ENCODE assay signal across 8 mouse cellular contexts in the genomic region with DNA sequence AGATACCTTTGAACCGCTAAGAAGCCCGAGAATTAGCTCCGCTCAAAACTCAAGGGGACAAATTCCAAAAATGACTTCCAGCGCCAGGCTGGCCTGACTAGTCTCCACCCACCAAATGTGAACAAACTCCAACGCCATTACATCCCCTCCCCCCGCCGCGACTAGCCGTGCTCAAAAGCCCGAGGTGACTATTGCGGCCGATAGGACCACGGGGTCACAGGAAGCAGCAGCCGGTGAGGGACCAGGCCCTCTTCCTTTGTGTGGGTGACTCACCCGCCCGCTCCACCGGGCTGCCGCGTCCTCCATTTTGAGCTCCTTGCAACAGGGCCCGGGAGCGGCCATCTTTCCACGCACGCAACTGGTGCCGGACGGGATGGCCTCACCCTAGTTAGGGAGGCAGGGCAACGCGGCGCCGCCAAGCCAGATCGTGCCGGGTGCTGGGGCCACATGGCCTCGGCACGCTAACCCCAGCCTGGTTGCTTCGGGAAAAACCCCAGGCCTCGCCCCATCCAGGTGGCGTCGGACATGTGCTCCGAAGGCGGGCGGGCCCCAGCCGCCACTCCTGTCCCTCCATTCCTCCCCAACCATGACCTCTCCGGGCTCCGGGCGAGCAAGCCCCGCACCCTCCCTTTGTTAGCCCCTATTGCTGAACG. TPM values are rescaled to one million over a fixed set of nuclear protein-coding genes. Genes with fewer than 3 reads are reported as not detected.
DNase-seq lines count a peak whose midpoint lies in the region; ATAC-seq and TF ChIP-seq lines count a peak whose summit lies in the region.

No protein-coding gene starts in this region.

- no peaks in the 10 kb centered on the region for H3K27me3 ChIP-seq in erythroblast, embryonic 14.5 days (ENCODE audit: control insufficient read depth)
- no peaks in the 10 kb centered on the region for H3K27me3 ChIP-seq in heart, embryonic 13.5 days (replicated peaks)
- no peaks in the 10 kb centered on the region for H3K27me3 ChIP-seq in liver, embryonic 14.5 days (ENCODE audit: control insufficient read depth, insufficient read depth, low read length)
- H3K27me3 ChIP-seq in stomach, embryonic 15.5 days (replicated peaks), result no peaks in the 10 kb centered on the region

- H3K9ac ChIP-seq in heart, embryonic 13.5 days, result peak overlapping the region; percentile 100
- H3K9ac ChIP-seq in liver, embryonic 14.5 days (replicated peaks), result peak overlapping the region; percentile 98
- peak overlapping the region; percentile 97 for H3K9ac ChIP-seq in stomach, embryonic 15.5 days

- peak; percentile 76 for DNase-seq in A20 (ENCODE audit: low read depth, low spot score)
- DNase-seq in kidney, postnatal 10 days, result peak; percentile 85
- peak in 1 of 3 experiments; percentile 68 for DNase-seq in liver, embryonic 14.5 days (ENCODE audit: low read depth in 3 of 3, low spot score in 3 of 3)
- DNase-seq in neural tube, embryonic 10.5 days (ENCODE audit: extremely low spot score, low spot score), result peak; percentile 75

- TF ChIP-seq CTCF in bone marrow macrophage, adult 2 months (IDR thresholded peaks at IDR 0.05; ENCODE audit: low read depth, low read length), result no peak
- no peak for TF ChIP-seq CTCF in liver, embryonic 14.5 days (IDR thresholded peaks at IDR 0.05; ENCODE audit: low read depth)

- peak overlapping the region; percentile 99 for H3K4me3 ChIP-seq in bone marrow macrophage, adult 2 months (ENCODE audit: insufficient read depth, low read length)
- peak overlapping the region; percentile 87 for H3K4me3 ChIP-seq in erythroblast, embryonic 14.5 days (replicated peaks)
- peak overlapping the region; percentile 100 for H3K4me3 ChIP-seq in heart, embryonic 13.5 days
- peak overlapping the region; percentile 79 to 92 for H3K4me3 ChIP-seq in liver, embryonic 14.5 days (ENCODE audit: insufficient read depth in 1 of 2, low read depth in 2 of 2, low read length in 2 of 2)
- peak overlapping the region; percentile 84 for H3K4me3 ChIP-seq in stomach, embryonic 15.5 days (replicated peaks)

- ATAC-seq in heart, embryonic 13.5 days (ENCODE audit: extremely low read depth, insufficient number of reproducible peaks, low FRiP score, low TSS enrichment), result peak; percentile 44
- peak; percentile 27 for ATAC-seq in liver, embryonic 14.5 days (ENCODE audit: insufficient read depth)
- ATAC-seq in stomach, embryonic 15.5 days (ENCODE audit: insufficient read depth, low FRiP score, low read depth), result peak; percentile 14; the same call in 1 of the 2 replicates

- peak overlapping the region; percentile 97 for H3K27ac ChIP-seq in bone marrow macrophage, adult 2 months (ENCODE audit: insufficient read depth, low read depth, low read length)
- H3K27ac ChIP-seq in heart, embryonic 13.5 days (replicated peaks), result peak overlapping the region; percentile 100
- H3K27ac ChIP-seq in liver, embryonic 14.5 days, result peak overlapping the region; percentile 75
- H3K27ac ChIP-seq in stomach, embryonic 15.5 days, result peak overlapping the region; percentile 98

- no peak for TF ChIP-seq EP300 in liver, embryonic 14.5 days (IDR thresholded peaks at IDR 0.05; ENCODE audit: low read depth)

- H3K4me2 ChIP-seq in heart, embryonic 13.5 days, result peak overlapping the region; percentile 78
- peak overlapping the region; percentile 88 for H3K4me2 ChIP-seq in liver, embryonic 14.5 days (ENCODE audit: low read depth)
- peak overlapping the region; percentile 53 for H3K4me2 ChIP-seq in stomach, embryonic 15.5 days

- WGBS in heart, embryonic 13.5 days, result under 1% methylated on average over 46 of the region's 46 CpGs
- 0% methylated on average over 46 of the region's 46 CpGs for WGBS in liver, embryonic 14.5 days (ENCODE audit: insufficient replicate concordance)
- WGBS in stomach, embryonic 15.5 days, result under 1% methylated on average over 46 of the region's 46 CpGs

- H3K9me3 ChIP-seq in erythroblast, embryonic 14.5 days (ENCODE audit: control insufficient read depth, low read length), result no peaks in the 10 kb centered on the region
- H3K9me3 ChIP-seq in heart, embryonic 13.5 days, result no peaks in the 10 kb centered on the region
- H3K9me3 ChIP-seq in liver, embryonic 14.5 days (ENCODE audit: control insufficient read depth, low read length), result no peaks in the 10 kb centered on the region
- H3K9me3 ChIP-seq in stomach, embryonic 15.5 days, result no peaks in the 10 kb centered on the region

- peaks cover 3% of the 10 kb centered on the region; the same call in 1 of the 2 replicates for H3K4me1 ChIP-seq in bone marrow macrophage, adult 2 months (ENCODE audit: control insufficient read depth, insufficient read depth, low read length)
- H3K4me1 ChIP-seq in erythroblast, embryonic 14.5 days (ENCODE audit: control insufficient read depth), result peaks cover 41% of the 10 kb centered on the region
- H3K4me1 ChIP-seq in heart, embryonic 13.5 days, result peaks cover 35% of the 10 kb centered on the region
- H3K4me1 ChIP-seq in liver, embryonic 14.5 days (replicated peaks; ENCODE audit: control insufficient read depth in 2 of 2, insufficient read depth in 2 of 2, low read length in 1 of 2), result peaks cover 5 to 7% of the 10 kb centered on the region in 2 experiments; a peak in 3 of 4 replicates
- H3K4me1 ChIP-seq in stomach, embryonic 15.5 days, result peaks cover 3% of the 10 kb centered on the region; the same call in 1 of the 2 replicates

- peaks cover 49% of the 10 kb centered on the region for H3K36me3 ChIP-seq in erythroblast, embryonic 14.5 days (ENCODE audit: control insufficient read depth)
- H3K36me3 ChIP-seq in heart, embryonic 13.5 days, result peaks cover 44% of the 10 kb centered on the region
- peaks cover 44% of the 10 kb centered on the region for H3K36me3 ChIP-seq in liver, embryonic 14.5 days (replicated peaks; ENCODE audit: control insufficient read depth, insufficient read depth, low read depth)
- peaks cover 24% of the 10 kb centered on the region for H3K36me3 ChIP-seq in stomach, embryonic 15.5 days

- TF ChIP-seq POLR2A in bone marrow macrophage, adult 2 months (IDR thresholded peaks at IDR 0.05; ENCODE audit: borderline replicate concordance, low read depth, low read length), result no peak

RNA-seq across cellular contexts. Expression of gene Eef1a1, which starts 8.1 kb away (rescaled TPM):
- polyA plus RNA-seq in bone marrow macrophage, adult 2 months (2012; ENCODE audit: insufficient read depth, insufficient read length, missing spikeins), result 5,836 and 6,850 TPM in 2 replicates
- 47.9 and 54.8 TPM in 2 replicates for polyA plus RNA-seq in erythroblast, embryonic 14.5 days (2012)
- 3,078 and 3,363 TPM in 2 replicates for polyA plus RNA-seq in heart, embryonic 13.5 days (2015; fragmentation: Nextera tagmentation; extraction: Ambion mirVana)
- polyA plus RNA-seq in liver, embryonic 14.5 days (2012; rRNA removed), result 2,579 and 4,315 TPM in 2 replicates
- 2,316 and 2,621 TPM in 2 replicates for polyA plus RNA-seq in liver, embryonic 14.5 days (2014; fragmentation: Nextera tagmentation; extraction: Ambion mirVana)
- polyA plus RNA-seq in stomach, embryonic 15.5 days (2015; fragmentation: Nextera tagmentation; extraction: Ambion mirVana), result 4,240 and 4,503 TPM in 2 replicates

RNA-seq across cellular contexts. Expression of gene Gm17324, which starts 32.2 kb away (rescaled TPM):
- polyA plus RNA-seq in bone marrow macrophage, adult 2 months (2012; ENCODE audit: insufficient read depth, insufficient read length, missing spikeins), result not detected in 2 replicates
- 0.15 and 0.23 TPM in 2 replicates for polyA plus RNA-seq in erythroblast, embryonic 14.5 days (2012)
- 0.51 and 0.71 TPM in 2 replicates for polyA plus RNA-seq in heart, embryonic 13.5 days (2015; fragmentation: Nextera tagmentation; extraction: Ambion mirVana)
- polyA plus RNA-seq in liver, embryonic 14.5 days (2012; rRNA removed), result 0.15 TPM in 2 replicates
- 0.55 and 0.63 TPM in 2 replicates for polyA plus RNA-seq in liver, embryonic 14.5 days (2014; fragmentation: Nextera tagmentation; extraction: Ambion mirVana)
- polyA plus RNA-seq in stomach, embryonic 15.5 days (2015; fragmentation: Nextera tagmentation; extraction: Ambion mirVana), result 1.2 and 1.3 TPM in 2 replicates

RNA-seq across cellular contexts. Expression of gene Mto1, which starts 32.8 kb away (rescaled TPM):
- 15.3 and 20.6 TPM in 2 replicates for polyA plus RNA-seq in bone marrow macrophage, adult 2 months (2012; ENCODE audit: insufficient read depth, insufficient read length, missing spikeins)
- polyA plus RNA-seq in erythroblast, embryonic 14.5 days (2012), result 0.94 and 1.1 TPM in 2 replicates
- 26.4 and 29.5 TPM in 2 replicates for polyA plus RNA-seq in heart, embryonic 13.5 days (2015; fragmentation: Nextera tagmentation; extraction: Ambion mirVana)
- 11.5 and 14.0 TPM in 2 replicates for polyA plus RNA-seq in liver, embryonic 14.5 days (2012; rRNA removed)
- 17.7 and 20.4 TPM in 2 replicates for polyA plus RNA-seq in liver, embryonic 14.5 days (2014; fragmentation: Nextera tagmentation; extraction: Ambion mirVana)
- 25.6 and 26.1 TPM in 2 replicates for polyA plus RNA-seq in stomach, embryonic 15.5 days (2015; fragmentation: Nextera tagmentation; extraction: Ambion mirVana)

RNA-seq across cellular contexts. Expression of gene Cgas, which starts 37.8 kb away (rescaled TPM):
- 8.0 and 9.9 TPM in 2 replicates for polyA plus RNA-seq in bone marrow macrophage, adult 2 months (2012; ENCODE audit: insufficient read depth, insufficient read length, missing spikeins)
- polyA plus RNA-seq in erythroblast, embryonic 14.5 days (2012), result 0.05 TPM in 1 of 2 replicates, not detected in the other
- polyA plus RNA-seq in heart, embryonic 13.5 days (2015; fragmentation: Nextera tagmentation; extraction: Ambion mirVana), result 0.64 and 0.76 TPM in 2 replicates
- 0.66 and 1.0 TPM in 2 replicates for polyA plus RNA-seq in liver, embryonic 14.5 days (2012; rRNA removed)
- polyA plus RNA-seq in liver, embryonic 14.5 days (2014; fragmentation: Nextera tagmentation; extraction: Ambion mirVana), result 0.62 and 0.66 TPM in 2 replicates
- polyA plus RNA-seq in stomach, embryonic 15.5 days (2015; fragmentation: Nextera tagmentation; extraction: Ambion mirVana), result 2.5 and 2.8 TPM in 2 replicates

Comparison
In these comparisons a context has a peak if more than half of its experiments do, and no peak if none do; other contexts are left out.
1. RNA of gene Eef1a1, which starts 8.1 kb away (polyA plus RNA-seq): 5,836 to 6,850 TPM in bone marrow macrophage, adult 2 months, 2,316 to 4,315 TPM in liver, embryonic 14.5 days, 4,240 to 4,503 TPM in stomach, embryonic 15.5 days and 3,078 to 3,363 TPM in heart, embryonic 13.5 days; 47.9 to 54.8 TPM in erythroblast, embryonic 14.5 days; every median in the first group is over 10 times any median in the second.
2. Peak in every context shown above with its lines, with median percentiles within 50 percentile points of each other: H3K27ac ChIP-seq, H3K4me3 ChIP-seq, ATAC-seq, H3K4me2 ChIP-seq and H3K9ac ChIP-seq.